Mouse (Mus musculus) embryonic facial prominence, embryonic 12.5 days (tissue): Measurements from ENCODE around the gene Spsb4. TPM values are rescaled to one million over a fixed set of nuclear protein-coding genes. Genes with fewer than 3 reads are reported as not detected.
A peak's percentile ranks its signal among the peaks of the same experiment; 100 is the strongest.
"Not testable (repeated sequence)": the region's sequence is repeated elsewhere in the genome, so short reads cannot be mapped to it uniquely, and the experiment has no call there.

Source experiments
- ATAC-seq: fragments of 200-750 bp; cut with Nextera tagmentation; 2 replicates; pipeline ENCODE4 v1.8.0; 2017; ENCODE audit not compliant: insufficient number of reproducible peaks, insufficient read depth, low FRiP score, low TSS enrichment
- H3K27ac ChIP-seq: fragments of 300-500 bp; sonication (generic); 2 replicates; pipeline ENCODE4 v1.5.1; 2016; ENCODE audit warnings: mild to moderate bottlenecking
- H3K27me3 ChIP-seq: fragments of 300-500 bp; sonication (generic); 2 replicates; pipeline ENCODE4 v1.6.1; 2016; ENCODE audit warnings: mild to moderate bottlenecking, moderate library complexity
- H3K36me3 ChIP-seq: fragments of 300-500 bp; sonication (generic); 2 replicates; pipeline ENCODE4 v1.6.1; 2016; ENCODE audit warnings: mild to moderate bottlenecking
- H3K4me1 ChIP-seq: fragments of 300-500 bp; sonication (generic); 2 replicates; pipeline ENCODE4 v1.6.1; 2016
- H3K4me2 ChIP-seq: fragments of 300-500 bp; sonication (generic); replicated peaks from 2 replicates; pipeline ENCODE4 v1.6.1; 2016; ENCODE audit warnings: mild to moderate bottlenecking, moderate library complexity
- H3K4me3 ChIP-seq: fragments of 300-500 bp; sonication (generic); 2 replicates; pipeline ENCODE4 v1.5.1; 2016; ENCODE audit warnings: mild to moderate bottlenecking
- H3K9ac ChIP-seq: fragments of 300-500 bp; sonication (generic); 2 replicates; pipeline ENCODE4 v1.6.1; 2016; ENCODE audit warnings: mild to moderate bottlenecking, moderate library complexity
- H3K9me3 ChIP-seq: fragments of 300-500 bp; sonication (generic); 2 replicates; pipeline ENCODE4 v1.6.1; 2016; ENCODE audit warnings: mild to moderate bottlenecking, moderate library complexity
- WGBS: fragments of 180-500 bp; shearing (Covaris S2); methylation state at CpG from one replicate; pipeline ENCODE4 v1.1.7; 2016; 5-methylcytosine and 5-hydroxymethylcytosine counted together
- polyA plus RNA-seq: library from polyadenylated mRNA; unstranded; fragments of >200 nt; fragmentation: Nextera tagmentation; extraction: Ambion mirVana; gene quantifications from 2 replicates; pipeline ENCODE4 v1.2.1, GENCODE M21; 2016

Gene Spsb4
- polyA plus RNA-seq, 1 experiment from 2014 or later = 35.2 TPM

GRCm38 (mm10) chr9:96938887-96939286 lies 79.8 kb downstream of the Spsb4 start:
- no peak overlapping the region for H3K4me3 ChIP-seq
- H3K27me3 ChIP-seq = no peaks in the 10 kb centered on the region
- no peaks in the 10 kb centered on the region for H3K9me3 ChIP-seq
- WGBS = 65% methylated on average over 5 of the region's 5 CpGs
- no peaks in the 10 kb centered on the region; the same call in 1 of the 2 replicates for H3K36me3 ChIP-seq
- ATAC-seq = peak; percentile 3; the same call in 1 of the 2 replicates
- no peak overlapping the region for H3K9ac ChIP-seq
- H3K27ac ChIP-seq = no peak overlapping the region
- H3K4me2 ChIP-seq = no peak overlapping the region
- H3K4me1 ChIP-seq = no peaks in the 10 kb centered on the region

- H3K36me3 ChIP-seq, H3K27ac ChIP-seq, H3K4me2 ChIP-seq, ATAC-seq, H3K9me3 ChIP-seq, H3K27me3 ChIP-seq, H3K4me3 ChIP-seq, H3K4me1 ChIP-seq, H3K9ac ChIP-seq: not testable (repeated sequence)
- 86% methylated on average over 2 of the region's 2 CpGs for WGBS
Observed at GRCm38 (mm10) chr9:96936427-96936826, 82.2 kb downstream of the Spsb4 start.

GRCm38 (mm10) chr9:96935556-96936300 lies 82.9 kb downstream of the Spsb4 start:
- H3K9me3 ChIP-seq = no peaks in the 10 kb centered on the region
- no peaks in the 10 kb centered on the region for H3K4me1 ChIP-seq
- no peak for ATAC-seq
- no peak overlapping the region for H3K4me2 ChIP-seq
- H3K27ac ChIP-seq = no peak overlapping the region
- 49% methylated on average over 15 of the region's 15 CpGs for WGBS
- H3K4me3 ChIP-seq = no peak overlapping the region
- H3K9ac ChIP-seq = no peak overlapping the region
- H3K27me3 ChIP-seq = no peaks in the 10 kb centered on the region
- no peaks in the 10 kb centered on the region for H3K36me3 ChIP-seq

GRCm38 (mm10) chr9:96934816-96935215 lies 83.8 kb downstream of the Spsb4 start:
- no peaks in the 10 kb centered on the region for H3K9me3 ChIP-seq
- no peaks in the 10 kb centered on the region for H3K36me3 ChIP-seq
- no peak overlapping the region for H3K27ac ChIP-seq
- no peak overlapping the region for H3K9ac ChIP-seq
- WGBS = 83% methylated on average over 3 of the region's 3 CpGs
- no peak overlapping the region for H3K4me3 ChIP-seq
- H3K4me1 ChIP-seq = no peaks in the 10 kb centered on the region
- H3K4me2 ChIP-seq = no peak overlapping the region
- H3K27me3 ChIP-seq = no peaks in the 10 kb centered on the region
- ATAC-seq = no peak

- Histone ChIP-seq H3K4me3 (no peak overlapping the region), H3K4me1 (no peaks in the 10 kb centered on the region), H3K27ac (no peak overlapping the region), H3K36me3 (no peaks in the 10 kb centered on the region), H3K4me2 (no peak overlapping the region), H3K9ac (no peak overlapping the region), H3K9me3 (no peaks in the 10 kb centered on the region), H3K27me3 (no peaks in the 10 kb centered on the region)
- 87% methylated on average over 8 of the region's 8 CpGs for WGBS
- ATAC-seq = no peak
Observed at GRCm38 (mm10) chr9:96932751-96933150, 85.9 kb downstream of the Spsb4 start.

GRCm38 (mm10) chr9:96923577-96924316 lies 94.9 kb downstream of the Spsb4 start:
- WGBS = 65% methylated on average over 17 of the region's 17 CpGs
- H3K27me3 ChIP-seq = no peaks in the 10 kb centered on the region
- no peak overlapping the region for H3K4me3 ChIP-seq
- no peaks in the 10 kb centered on the region for H3K36me3 ChIP-seq
- peak overlapping the region; percentile 38; the same call in 1 of the 2 replicates for H3K27ac ChIP-seq
- no peak for ATAC-seq
- H3K9me3 ChIP-seq = 0 out of 2 replicates have a peak, but pooled peaks cover 4% of the 10 kb centered on the region
- H3K4me1 ChIP-seq = 0 out of 2 replicates have a peak, but pooled peaks cover 4% of the 10 kb centered on the region
- H3K4me2 ChIP-seq = no peak overlapping the region
- H3K9ac ChIP-seq = no peak overlapping the region

GRCm38 (mm10) chr9:96923119-96923518 lies 95.5 kb downstream of the Spsb4 start:
- Histone ChIP-seq H3K4me2 (no peak overlapping the region), H3K36me3 (no peaks in the 10 kb centered on the region), H3K9me3 (0 out of 2 replicates have a peak, but pooled peaks cover 4% of the 10 kb centered on the region), H3K27ac (peak overlapping the region; percentile 38), H3K9ac (no peak overlapping the region), H3K4me1 (0 out of 2 replicates have a peak, but pooled peaks cover 4% of the 10 kb centered on the region), H3K4me3 (no peak overlapping the region), H3K27me3 (no peaks in the 10 kb centered on the region)
- WGBS = 63% methylated on average over 6 of the region's 6 CpGs
- no peak for ATAC-seq

- H3K27ac ChIP-seq = no peak overlapping the region
- peak; percentile 80; the same call in 1 of the 2 replicates for ATAC-seq
- 40% methylated on average over 27 of the region's 27 CpGs for WGBS
- H3K27me3 ChIP-seq = no peaks in the 10 kb centered on the region
- H3K36me3 ChIP-seq = no peaks in the 10 kb centered on the region
- H3K4me1 ChIP-seq = no peaks in the 10 kb centered on the region
- H3K9ac ChIP-seq = no peak overlapping the region
- H3K9me3 ChIP-seq = no peaks in the 10 kb centered on the region
- H3K4me3 ChIP-seq = no peak overlapping the region
- no peak overlapping the region for H3K4me2 ChIP-seq
Observed at GRCm38 (mm10) chr9:96916620-96917538, 101.8 kb downstream of the Spsb4 start.

- ATAC-seq = peak; percentile 64; the same call in 1 of the 2 replicates
- H3K4me3 ChIP-seq = no peak overlapping the region
- H3K9ac ChIP-seq = no peak overlapping the region
- no peaks in the 10 kb centered on the region for H3K4me1 ChIP-seq
- no peak overlapping the region for H3K27ac ChIP-seq
- WGBS = 41% methylated on average over 7 of the region's 7 CpGs
- H3K36me3 ChIP-seq = no peaks in the 10 kb centered on the region
- H3K27me3 ChIP-seq = no peaks in the 10 kb centered on the region
- H3K4me2 ChIP-seq = no peak overlapping the region
- H3K9me3 ChIP-seq = no peaks in the 10 kb centered on the region
Observed at GRCm38 (mm10) chr9:96916076-96916475, 102.6 kb downstream of the Spsb4 start.

- no peak overlapping the region for H3K4me2 ChIP-seq
- no peak overlapping the region for H3K4me3 ChIP-seq
- H3K9ac ChIP-seq = no peak overlapping the region
- ATAC-seq = no peak
- no peaks in the 10 kb centered on the region for H3K9me3 ChIP-seq
- no peaks in the 10 kb centered on the region for H3K27me3 ChIP-seq
- H3K27ac ChIP-seq = no peak overlapping the region
- no peaks in the 10 kb centered on the region for H3K4me1 ChIP-seq
- no peaks in the 10 kb centered on the region for H3K36me3 ChIP-seq
- WGBS = 86% methylated on average over 6 of the region's 6 CpGs
Observed at GRCm38 (mm10) chr9:96914851-96915250, 103.8 kb downstream of the Spsb4 start.

GRCm38 (mm10) chr9:96914005-96914404 lies 104.6 kb downstream of the Spsb4 start:
- no peak overlapping the region for H3K27ac ChIP-seq
- no peaks in the 10 kb centered on the region for H3K27me3 ChIP-seq
- no peak overlapping the region for H3K4me2 ChIP-seq
- H3K9me3 ChIP-seq = no peaks in the 10 kb centered on the region
- 80% methylated on average over 3 of the region's 3 CpGs for WGBS
- H3K4me1 ChIP-seq = no peaks in the 10 kb centered on the region
- ATAC-seq = no peak
- H3K9ac ChIP-seq = no peak overlapping the region
- no peaks in the 10 kb centered on the region for H3K36me3 ChIP-seq
- H3K4me3 ChIP-seq = no peak overlapping the region
